Mouse (Mus musculus): ENCODE data around the gene Samd1. TPM values are rescaled to one million over a fixed set of nuclear protein-coding genes. Genes with fewer than 3 reads are reported as not detected.

Gene Samd1
- polyA plus RNA-seq, 3 experiments from 2014 or later, result 5.0 to 7.3 (median 6.5) TPM

DNA sequence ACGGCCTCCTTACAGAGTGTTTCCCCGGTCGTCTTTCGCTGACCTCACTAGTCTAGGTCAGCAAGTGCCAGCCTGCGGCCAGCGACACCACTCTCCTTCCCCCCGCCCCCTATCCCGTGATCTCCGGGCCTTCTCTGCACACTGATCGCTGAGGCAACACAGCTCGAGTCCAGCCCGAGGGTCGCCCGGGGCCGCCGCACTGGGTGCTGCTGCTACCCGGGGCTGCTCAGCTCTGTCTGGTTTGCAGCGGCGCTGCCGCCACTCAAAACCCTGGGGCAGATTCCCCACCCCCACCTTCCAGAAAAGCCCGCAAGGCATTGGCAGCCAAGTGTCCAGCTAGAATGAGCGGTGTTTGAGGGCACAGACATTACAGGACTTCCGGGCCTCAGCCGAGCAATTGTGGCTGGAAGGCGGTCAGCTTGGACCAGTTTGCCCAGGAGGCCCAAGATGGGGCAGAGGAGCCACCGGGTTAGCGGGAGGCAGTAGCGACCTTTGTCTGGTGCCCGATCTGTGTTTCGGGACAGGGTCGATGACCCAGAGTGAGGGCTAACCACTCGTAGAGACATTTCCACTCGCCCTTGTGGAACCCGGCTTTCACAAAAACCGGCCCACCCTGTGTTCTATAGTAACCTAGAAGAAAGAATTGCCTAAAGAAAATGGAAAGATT is 15.2 kb downstream of the Samd1 start:
- ATAC-seq, result no peak

DNA sequence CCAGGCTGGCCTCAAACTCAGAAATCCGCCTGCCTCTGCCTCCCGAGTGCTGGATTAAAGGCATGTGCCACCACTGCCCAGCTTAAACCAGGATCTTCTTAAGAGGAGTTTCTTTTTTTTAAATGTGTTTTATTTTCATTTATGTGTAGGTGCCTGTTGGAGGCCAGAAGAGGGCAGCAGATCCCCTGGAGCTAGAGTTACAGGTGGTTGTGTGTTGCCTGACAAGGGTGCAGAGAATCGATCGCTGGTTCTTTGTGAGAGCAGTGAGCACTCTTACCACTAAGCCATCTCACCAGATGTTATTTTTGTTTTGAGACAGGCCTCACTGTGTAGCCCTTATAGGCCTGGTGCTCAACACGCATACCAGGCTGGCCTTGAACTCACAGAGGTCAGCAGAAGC is 18.4 kb downstream of the Samd1 start:
- ATAC-seq, result no peak

DNA sequence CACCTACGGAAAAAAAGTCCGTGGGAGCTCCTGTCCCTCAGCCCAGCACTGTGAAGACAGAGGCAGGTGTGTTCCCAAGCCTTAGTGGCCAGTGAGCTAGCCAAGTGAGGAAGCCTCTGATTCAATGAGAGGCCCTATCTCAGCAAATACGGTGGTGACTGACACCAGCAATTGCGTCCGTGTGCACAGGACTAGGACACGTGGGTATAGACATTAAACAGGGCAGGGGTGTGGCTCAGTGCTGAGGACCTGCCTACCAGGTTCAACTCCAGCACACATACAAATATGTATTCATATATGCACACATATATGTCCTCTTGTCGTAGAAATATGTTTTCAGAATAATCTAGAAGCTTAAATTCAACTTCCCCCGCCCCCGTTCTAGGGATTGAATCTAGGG is 22.3 kb downstream of the Samd1 start:
- ATAC-seq, result no peak

DNA sequence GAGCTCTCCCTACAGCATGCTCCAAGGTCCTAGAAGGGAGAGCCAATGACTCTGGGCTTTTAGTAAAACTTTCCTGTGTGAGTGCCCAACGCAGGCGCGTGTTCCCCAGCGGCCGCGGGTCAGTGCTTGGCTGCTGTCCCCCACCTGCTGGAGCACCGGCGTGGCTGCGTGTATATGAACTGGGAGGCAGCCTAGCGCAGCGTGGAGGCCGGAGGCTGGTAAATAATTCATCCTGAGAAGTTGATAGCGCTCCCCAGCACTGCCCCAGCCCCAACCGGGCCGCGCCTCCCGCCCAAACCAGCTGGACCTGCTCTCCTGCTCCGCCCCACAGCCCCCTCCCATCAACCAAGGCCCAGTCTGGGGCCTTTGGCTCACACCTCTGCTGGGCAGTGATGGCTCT is 23.6 kb downstream of the Samd1 start, which contains the start of gene Palm3:
Palm3 (plus strand) TSS at position 376 of the 400 bp plus-strand sequence.
- ATAC-seq, result no peak

DNA sequence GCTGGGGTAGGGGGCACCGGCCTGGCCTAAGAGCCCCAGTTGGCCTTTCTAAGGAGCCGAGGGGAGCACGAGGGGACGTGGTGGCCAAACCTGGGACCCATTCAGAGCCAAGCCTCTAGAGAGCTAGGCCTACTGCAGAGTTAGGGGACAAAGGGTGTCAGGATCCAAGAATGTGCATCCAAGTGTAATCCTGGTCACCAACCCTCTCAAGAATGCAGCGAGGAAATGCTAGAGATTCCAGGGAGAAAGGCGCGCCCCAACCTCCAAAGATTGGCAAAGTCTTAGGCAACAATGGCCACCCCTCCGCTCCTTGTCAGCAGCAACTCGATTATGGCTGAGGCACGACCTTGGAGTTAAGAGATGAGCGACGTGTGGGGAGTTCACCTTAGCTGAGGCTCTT is 24.1 kb downstream of the Samd1 start:
- ATAC-seq, result no peak

DNA sequence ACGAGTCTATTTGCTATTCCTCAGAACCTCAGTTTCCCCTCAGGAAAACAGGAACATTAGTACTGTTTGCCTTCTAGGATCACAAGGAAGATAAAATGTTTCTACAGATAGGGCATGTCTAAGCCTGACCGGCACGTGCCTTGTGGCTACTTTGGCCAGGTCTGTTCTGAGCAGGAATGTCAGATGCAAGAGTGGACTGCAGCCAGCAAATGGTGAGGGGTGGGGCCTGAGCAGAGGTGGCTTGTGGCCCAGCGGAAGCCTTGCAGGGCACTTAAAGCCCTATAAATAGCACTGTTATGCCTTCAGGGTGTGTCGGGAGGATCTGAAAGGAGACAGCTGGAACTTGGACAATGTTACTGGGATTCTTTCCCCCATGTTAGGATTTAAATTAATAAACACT is 25.6 kb downstream of the Samd1 start:
- ATAC-seq, result no peak

DNA sequence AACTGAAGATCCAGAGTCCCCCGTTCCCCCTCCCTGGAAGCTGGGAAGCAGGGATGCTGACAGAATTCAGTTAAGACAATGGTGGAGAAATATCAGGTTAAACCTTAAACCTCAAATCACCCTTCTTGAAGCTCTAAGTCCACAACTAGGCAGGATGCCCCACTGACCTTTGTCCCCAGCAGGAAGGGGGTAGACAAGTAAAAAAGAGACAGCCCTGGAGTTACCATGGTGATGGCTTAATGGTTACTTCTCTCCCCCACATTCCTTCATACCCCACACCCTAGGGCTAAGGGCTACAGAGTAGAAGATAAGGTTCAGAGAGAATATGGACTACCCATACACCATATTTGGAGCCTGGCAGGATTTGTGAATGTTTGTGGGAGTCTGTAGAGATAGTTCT is 26.2 kb downstream of the Samd1 start:
- ATAC-seq, result no peak

DNA sequence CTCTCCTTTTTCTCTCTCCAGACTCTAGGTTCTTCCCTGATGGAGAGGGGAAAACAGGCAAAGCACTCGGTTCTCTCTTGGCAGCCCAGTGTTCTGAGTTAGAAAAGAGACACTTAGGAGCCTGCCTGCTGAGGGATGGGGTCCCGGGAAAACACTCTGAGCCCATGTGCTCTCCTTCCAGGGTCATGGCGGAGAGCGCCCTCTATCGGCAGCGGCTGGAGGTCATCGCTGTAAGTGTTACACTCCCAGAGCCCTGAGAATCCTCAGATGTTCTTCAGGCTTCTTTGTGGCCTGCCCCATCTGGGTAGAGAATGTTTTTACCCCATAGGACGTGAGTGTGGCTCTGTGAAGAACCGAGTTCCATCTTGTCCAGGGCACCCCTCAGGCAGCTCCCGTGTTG is 26.7 kb downstream of the Samd1 start:
- ATAC-seq, result no peak

DNA sequence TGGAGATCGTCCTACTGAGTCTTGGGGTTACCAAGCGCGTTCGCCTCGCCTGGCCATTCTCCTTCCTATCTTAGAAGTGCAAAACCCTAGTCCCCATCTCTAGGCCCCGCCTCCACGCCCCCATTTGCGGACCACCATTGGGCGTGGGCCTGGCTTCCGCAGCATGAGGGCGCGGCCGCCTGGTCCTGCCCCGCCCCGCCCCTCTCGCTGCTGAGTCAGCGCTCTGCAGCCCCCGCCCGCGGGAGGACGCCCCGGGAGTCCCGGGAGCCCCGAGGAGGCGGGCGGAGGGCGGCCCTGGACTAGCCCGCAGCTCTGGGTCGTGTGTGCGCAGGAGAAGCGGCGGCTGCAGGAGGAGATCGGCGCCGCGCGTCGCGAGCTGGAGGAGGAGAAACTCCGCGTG is 28.4 kb downstream of the Samd1 start:
- peak; percentile 48 for ATAC-seq

DNA sequence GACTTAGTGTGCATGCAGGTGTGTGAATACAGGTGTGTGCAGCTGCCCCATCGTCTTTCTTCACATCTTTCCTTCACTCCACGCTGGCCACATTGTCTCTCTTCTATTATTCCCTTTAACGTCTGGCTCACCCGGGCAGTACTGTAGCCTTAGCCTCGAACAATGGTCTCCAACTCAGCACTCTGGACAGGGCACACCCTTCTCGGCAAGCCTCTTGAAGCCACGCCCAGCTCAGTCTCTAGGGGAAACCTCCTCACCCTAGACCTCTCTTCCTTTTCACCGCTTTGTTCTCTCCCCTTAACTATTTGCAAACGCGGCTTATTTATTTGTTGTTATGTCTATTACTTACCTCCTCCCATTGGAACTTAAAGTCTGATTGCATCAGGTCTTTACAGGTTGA is 30.0 kb downstream of the Samd1 start:
- ATAC-seq, result peak; percentile 46

DNA sequence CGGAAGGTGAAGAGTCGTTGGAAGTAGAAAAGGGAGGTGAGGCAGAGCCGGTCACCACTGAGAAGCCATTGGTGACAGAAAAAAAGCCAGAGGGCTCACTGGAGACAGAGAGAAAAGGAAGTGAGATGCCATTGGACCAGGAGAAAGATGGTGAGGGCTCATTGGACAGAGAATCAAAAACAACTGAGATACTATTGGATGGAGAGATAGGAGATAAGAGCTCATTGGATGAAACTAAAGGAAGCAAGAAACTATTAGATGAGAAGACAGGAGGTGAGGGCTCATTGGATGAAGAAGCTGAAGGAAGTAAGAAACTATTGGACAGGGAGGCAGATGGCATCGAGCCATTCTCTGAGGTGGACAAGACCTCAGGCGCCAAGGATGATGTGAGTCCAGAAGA is 31.8 kb downstream of the Samd1 start:
- ATAC-seq, result no peak

DNA sequence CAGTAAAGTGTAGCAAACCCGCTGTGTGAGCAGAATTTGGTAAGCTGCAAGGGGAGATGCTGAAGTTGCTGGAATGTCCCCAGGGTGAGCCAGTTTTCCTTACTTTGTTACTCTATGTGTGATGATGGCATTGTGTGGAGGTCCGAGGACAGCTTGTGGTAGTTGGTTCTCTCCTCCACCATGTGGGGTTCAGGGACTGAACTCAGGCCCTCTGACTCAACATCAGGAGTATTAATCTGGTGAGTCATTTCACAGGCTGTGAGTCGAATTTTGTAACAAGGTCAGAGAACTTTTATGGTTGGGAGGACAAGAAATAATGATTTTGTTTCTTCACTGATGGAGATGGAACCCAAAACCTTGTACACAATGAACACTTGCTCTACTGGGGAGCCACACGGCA is 35.3 kb downstream of the Samd1 start:
- no peak for ATAC-seq

DNA sequence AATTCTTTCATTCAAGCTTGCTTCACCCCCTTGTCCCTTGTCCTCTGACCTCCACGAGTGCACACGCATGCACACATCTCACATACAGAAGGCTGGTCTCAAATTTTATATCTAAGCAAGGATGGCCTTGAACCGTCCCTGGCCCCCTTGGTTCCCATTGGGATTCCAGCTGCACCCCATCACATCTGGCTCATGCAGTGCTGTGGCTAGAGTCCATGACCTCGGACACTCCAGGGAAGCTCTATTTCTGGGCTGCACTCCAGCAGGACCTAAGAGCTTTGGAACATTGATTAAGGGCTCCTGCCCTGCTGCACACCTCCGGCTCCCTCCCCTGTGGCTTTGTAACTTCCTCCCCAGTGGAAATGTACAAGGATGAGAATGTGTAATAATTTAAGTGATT is 40.5 kb downstream of the Samd1 start:
- no peak for ATAC-seq

DNA sequence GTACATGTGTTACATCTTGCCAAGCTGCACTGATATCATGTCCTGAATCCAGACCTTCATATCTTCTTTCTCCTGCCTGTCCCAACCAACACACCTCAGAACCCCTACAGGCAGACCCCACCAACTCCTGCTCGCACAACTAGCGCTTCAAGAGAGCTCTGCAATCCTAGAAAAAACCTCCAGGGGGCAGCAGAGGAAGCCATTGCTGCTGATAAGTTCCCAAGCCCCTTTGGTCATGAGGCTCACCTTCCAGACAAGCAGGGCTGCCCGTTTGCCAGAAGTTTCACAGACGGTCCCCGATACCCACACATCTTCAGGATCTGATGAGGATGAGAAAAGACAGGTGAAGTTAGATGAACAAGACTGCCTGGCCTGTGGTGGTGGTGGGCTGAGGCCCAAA is 41.6 kb downstream of the Samd1 start:
- no peak for ATAC-seq

DNA sequence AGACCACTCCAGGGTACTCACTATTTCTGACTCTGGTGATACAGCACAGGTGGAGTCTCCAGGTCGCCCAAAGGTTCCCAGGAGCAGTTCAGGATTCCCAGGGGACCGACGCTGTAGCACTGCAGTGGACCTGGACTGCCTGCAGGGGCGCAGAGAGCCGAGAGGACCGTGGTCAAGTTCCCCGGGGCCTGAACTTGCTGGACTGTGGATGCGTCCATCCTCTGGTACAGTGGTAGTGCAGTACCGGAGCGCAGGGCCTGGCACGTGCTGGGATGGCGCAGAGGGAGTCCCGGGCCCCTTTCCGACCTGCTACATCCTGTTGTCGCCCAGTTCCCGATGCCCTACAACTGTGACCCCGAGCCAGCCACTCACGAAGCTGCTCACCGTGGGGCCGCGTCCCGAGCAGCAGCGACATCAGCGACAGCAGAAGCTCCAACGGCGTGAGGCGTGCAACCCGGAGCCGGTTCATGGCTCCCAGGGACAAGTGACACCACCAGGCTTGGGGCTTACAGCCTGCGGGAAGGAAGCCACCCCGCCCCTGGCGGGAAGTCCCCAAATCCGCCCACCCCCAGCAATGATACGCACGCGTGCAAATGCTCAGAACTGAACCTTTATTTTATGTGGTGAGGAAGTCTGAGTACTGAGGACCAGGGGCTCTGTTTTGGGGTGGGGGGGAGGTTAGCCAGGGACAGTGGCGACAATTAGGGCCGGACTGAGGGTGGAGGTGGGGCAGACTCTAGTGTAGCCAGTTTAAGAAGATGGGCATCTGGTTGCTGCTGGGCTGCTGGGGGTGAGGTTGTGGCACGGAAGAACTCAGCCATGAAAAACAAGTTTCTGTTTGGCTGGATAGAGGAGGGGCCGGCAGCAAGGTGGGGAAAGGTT is 44.8 kb downstream of the Samd1 start, which contains the start of gene Il27ra:
Il27ra (minus strand) TSS at position 524 of the 882 bp plus-strand sequence.
- ATAC-seq, result peak; percentile 87

DNA sequence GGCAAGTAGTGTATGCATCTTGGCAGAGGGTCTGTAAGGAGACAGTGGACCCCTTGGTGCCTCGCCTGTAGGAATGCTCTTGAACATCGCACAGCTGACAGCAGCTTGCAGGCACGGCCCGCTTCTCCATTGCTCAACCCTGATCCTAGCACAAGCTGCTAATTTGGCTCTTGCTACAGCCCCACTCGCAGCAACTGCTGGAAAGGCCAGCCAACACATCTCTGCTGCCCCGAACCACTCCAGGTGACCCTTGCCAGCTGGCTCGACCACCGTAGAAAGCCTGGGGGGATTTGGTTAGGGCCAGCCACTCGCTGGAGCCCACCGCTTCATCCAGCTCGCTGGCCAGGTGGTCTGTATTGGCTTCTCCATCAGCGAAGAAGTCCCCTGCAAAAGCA is 45.5 kb downstream of the Samd1 start:
- ATAC-seq, result no peak

DNA sequence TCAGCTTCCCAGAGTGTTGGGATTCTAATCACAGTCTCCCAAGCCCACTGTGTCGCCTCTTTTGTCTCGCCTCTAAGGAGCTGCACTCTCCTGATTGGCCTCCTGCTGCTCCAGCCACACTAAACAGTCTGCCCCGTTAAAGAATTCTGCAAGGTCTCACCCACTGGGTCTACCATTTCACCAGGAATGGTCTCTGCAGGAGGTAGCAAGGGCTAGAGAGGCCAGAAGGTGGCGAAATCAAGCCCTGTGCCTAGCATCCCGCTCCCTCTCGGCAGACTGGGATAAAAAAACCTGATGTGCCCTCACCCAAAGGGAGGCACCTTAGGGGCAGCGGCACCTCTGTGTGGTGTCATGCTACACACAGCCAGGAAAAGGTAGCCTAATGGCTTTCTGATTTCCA is 46.6 kb downstream of the Samd1 start:
- ATAC-seq, result no peak

DNA sequence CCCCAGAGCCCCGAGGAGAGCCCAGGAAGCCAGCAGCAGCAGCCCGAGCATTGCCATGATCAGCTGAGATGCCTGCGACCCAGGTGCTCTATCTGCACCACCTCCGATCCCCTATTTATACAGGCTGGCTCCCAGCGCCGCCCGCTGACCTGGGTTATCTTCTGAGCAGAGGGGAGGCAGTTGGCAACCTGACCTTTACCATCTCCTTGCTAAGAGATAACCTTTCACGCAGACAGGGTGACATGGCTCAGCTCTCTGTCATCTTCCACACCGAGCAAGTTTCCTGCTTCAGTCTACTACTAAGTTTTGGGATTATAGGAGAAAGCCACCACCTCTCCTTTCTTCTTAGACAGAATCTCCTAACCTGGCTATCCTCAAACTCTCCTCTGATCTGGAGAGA is 47.4 kb downstream of the Samd1 start, which contains the start of gene Rln3:
Rln3 (minus strand) TSS at position 101 of the 400 bp plus-strand sequence.
- ATAC-seq, result no peak

DNA sequence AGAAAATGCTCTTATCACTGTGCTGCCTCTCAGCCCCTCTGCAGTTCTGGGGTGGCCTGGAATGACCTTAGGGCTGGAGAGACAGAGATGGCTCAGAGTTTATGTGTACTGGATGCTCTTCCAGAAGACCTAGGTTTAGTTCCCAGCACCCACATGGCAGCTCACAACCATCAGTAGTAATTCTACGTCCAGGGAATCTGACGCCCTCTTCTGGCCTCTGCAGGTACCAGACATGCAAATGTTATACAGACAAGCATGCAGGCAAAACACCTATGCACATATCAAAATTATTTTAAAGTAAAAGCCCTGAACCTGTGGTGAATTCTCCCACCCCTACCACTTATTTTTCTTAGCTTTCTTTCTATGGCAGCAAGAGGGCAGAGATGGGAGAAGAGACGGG is 49.0 kb downstream of the Samd1 start:
- ATAC-seq, result no peak

DNA sequence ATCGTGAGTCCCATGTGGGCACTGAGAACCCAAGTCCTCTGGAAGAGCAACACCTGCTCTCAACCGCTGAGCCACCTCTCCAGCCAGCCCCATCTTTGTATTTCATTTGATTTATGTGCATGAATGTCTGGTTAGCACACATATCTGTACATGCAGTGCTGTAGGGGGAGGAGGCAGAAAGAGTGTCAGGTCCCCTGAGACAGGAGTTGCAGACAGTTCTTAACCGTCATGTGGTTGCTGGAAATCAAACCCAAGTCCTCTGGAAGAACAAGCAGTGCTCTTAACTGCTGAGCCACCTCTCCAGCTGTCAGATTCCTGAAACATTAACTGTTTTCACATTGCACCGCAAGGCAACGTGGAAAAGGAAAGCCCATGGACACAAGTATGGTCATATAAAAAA is 50.7 kb downstream of the Samd1 start:
- ATAC-seq, result no peak
